Mouse (Mus musculus) layer of hippocampus, postnatal 14 days (tissue): Measurements from ENCODE around the gene Pgpep1. TPM values are rescaled to one million over a fixed set of nuclear protein-coding genes. Genes with fewer than 3 reads are reported as not detected.

Source experiments
- DNase-seq, 2 experiments: peaks; one replicate each; pipeline ENCODE4 v3.0.0; 2021 to 2022; ENCODE audit warnings: low spot score in 2 of 2, mixed read lengths in 1 of 2
- total RNA-seq, 2 experiments: library from RNA; stranded (reverse); gene quantifications; 2 replicates each; pipeline ENCODE4 v1.2.3; 2021

The Pgpep1 gene
- total RNA-seq, 2 experiments from 2014 or later, result 25.9 to 30.8 TPM

DNA sequence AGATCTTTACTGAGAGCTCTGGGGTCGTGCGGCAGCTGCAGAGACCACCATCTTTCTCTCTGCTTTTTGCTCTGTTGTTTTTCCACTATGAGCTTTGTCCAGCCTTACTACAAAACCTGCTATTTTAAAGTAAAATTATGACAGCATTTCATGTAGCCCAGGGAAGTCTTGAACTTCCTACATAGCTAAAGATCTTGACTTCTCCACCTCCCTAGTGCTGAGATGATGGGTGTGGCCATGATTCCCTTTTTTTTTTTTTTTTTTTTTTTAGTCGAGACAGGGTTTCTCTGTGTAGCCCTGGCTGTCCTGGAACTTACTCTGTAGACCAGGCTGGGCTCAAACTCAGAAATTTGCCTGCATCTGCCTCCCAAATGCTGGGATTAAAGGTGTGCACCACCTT is 4.4 kb upstream of the Pgpep1 start:
- DNase-seq, result no peak

DNA sequence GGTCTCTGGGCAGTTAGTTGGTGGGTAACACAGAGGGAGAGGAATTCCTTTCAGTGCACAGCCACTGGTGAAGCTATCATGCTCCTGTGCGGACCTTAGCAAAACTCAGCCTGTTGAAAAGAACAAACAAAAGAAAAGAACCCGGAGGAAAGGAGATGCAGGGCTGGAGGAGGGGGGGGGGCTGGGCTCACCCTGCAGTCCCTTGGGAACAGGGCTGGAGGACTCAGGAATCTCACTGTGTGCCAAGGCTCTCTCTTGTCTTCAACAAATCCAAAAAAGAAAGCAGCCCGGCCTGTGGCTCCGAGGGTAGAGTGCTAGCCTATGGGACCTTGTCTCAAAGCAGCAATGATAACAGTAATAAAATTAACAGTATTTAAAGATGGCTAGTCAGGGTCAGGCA is 3.5 kb upstream of the Pgpep1 start:
- no peak for DNase-seq

GRCm38 (mm10) chr8:70659604-70660272 is 450 bp downstream of the Pgpep1 start:
- DNase-seq, result peak; percentile 61 to 82

- DNase-seq, result no peak
Observed at GRCm38 (mm10) chr8:70658897-70659603, 1.1 kb downstream of the Pgpep1 start.

DNA sequence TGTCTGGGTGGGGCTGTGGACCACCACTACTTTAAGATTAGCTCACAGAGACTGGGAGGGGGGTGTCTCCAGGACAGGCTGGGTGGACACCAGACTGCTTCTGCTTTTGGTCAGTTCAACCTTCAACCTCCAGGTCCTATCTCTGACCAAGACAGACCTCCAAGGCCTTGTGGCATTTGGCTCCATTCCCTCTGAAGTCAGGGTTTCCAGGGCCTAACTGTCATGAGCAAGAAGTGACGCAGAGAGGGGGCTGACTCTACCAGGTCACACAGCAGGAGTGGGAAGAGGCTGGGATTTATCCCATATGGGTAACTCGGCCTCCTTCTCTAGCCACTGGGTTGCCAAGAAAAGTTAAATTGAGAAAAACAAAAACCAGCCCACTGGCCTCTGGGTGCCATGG is 2.4 kb downstream of the Pgpep1 start:
- no peak for DNase-seq

- DNase-seq, result no peak
Observed at GRCm38 (mm10) chr8:70657214-70657613, 3.0 kb downstream of the Pgpep1 start.

GRCm38 (mm10) chr8:70656193-70656790 is 3.9 kb downstream of the Pgpep1 start:
- peak in 1 of 2 experiments; percentile 38 for DNase-seq

DNA sequence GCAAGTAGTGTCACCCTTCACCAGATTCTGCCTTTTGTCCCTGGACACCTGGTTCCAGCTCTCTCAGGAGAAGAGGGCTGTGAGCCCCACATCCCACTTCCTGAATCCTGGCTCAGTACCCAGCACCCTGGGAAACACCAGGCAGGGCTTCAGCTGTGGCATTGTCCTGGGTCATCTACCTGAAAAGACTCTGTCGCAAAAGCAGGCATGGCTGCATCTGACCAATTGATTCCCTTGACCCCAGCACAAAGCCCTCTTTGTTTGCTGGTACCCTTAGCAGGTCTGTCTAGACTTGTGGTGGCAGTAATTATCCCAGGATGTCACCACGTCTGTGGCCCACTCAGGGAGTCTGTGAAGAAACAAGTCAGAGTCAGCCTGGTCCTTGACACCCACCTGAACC is 4.7 kb downstream of the Pgpep1 start:
- DNase-seq, result no peak

DNA sequence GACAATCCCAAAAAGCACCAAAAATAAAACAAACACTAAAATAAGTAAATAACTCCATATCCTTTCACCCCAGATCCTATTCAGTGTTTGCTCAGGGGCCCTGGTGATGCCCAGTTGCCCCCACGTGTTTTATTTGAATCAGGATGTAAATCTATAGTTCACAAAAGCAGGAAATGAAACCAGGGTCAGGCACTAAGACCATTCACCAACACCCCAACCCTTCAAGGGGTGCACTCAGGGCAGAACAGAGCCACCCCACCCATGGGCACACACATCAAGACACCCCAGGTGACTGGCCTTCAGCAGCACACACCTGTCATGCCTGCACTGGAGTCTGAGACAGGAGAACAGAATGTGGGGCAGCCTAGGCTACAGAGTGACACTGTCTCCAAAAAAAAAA is 6.1 kb downstream of the Pgpep1 start:
- no peak for DNase-seq

- DNase-seq, result peak in 1 of 2 experiments; percentile 41
Observed at GRCm38 (mm10) chr8:70653226-70653625, 7.0 kb downstream of the Pgpep1 start.

DNA sequence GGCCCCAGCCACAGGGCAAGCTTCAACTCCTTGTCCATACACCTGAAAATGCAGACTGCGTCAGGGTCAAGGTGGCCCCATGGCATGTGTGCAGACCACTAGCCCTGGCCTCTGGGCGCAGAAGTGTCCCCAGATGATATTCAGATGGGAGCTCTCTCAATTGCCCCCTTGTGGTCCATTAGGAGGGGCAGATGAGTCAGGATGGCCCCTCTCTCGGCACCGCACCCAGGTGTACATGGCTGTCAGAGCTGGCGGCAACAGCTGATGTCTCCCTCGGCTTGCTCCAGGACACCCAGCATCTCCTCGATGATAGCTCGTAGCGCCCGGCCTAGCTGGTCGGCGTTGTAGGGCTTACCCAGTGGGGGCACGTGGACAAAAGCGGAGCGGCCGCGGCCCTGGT is 9.8 kb downstream of the Pgpep1 start:
- no peak for DNase-seq

- DNase-seq, result peak in 1 of 2 experiments; percentile 67
Observed at GRCm38 (mm10) chr8:70649324-70649723, 10.9 kb downstream of the Pgpep1 start.

GRCm38 (mm10) chr8:70648921-70649320 is 11.3 kb downstream of the Pgpep1 start:
- no peak for DNase-seq

DNA sequence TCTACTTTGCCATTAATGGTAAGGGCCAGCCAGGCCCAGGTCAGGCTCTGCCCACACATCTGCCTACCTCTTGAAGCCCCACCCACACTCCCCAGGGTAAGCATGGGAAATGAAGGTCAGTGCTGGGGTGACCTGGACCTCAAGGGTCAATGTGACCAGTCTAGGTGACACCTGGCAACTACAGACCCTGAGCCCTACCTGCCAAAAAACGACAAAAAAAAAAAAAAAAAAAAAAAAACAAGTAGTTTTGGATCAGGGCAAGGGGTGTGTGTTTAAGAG is 12.1 kb downstream of the Pgpep1 start:
- DNase-seq, result no peak

DNA sequence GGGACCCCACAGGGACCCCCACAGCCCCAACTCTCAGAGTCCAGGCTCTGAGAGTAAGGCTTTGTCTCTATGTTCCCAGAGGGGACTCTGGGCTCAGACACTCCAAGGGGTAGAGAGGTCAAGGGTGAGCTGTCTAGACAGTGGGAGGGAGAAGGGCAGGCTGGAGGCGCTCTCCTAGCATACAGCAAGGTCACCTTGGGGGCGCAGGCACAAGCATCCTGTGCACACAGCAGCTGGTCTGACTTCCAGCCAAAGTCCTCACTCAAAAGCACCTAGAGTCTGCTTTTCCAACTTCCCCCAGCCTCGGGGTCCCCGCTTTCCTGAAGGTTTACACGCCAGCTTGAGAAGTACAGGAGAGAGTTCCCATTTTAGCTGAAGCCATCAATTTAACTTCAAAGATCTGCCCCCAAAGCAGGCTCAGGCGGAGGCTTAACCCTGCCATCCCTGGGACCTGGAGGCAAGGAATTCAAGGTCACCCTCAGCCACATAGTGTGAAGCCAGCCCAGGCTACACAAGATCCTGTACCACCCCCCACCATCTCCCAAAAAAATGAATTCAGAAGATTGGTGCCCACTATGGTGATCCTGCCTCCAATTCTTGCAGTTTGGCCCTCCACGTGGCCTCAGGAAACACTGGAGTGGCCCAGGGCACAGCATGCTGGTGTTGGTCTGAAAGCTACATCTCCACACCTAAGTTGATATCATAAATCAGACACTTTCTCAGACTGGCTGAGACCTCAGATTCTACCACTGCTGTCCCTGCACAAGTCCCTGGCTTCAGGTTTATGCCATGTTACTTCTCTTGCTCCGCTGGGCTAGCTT is 12.6 kb downstream of the Pgpep1 start:
- DNase-seq, result no peak

DNA sequence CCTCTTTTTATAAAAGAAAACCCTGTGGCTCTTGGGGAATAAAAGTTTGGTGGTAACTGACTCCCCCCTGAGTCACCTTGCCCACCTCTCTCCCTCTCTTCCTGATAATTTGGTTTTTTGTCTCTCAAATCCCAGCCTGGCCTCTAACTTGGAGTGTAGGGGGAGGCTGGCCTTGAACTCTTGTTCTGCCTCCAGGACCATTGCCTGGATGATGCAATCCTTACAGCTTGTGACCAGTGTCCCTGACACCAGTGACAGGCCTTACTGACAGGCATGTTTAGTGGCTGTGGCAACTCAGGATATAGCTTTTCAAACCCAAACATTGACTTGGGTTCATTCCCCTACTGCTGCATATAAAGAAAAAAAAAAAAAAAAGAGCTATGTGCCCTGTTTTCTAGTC is 13.4 kb downstream of the Pgpep1 start:
- DNase-seq, result no peak

DNA sequence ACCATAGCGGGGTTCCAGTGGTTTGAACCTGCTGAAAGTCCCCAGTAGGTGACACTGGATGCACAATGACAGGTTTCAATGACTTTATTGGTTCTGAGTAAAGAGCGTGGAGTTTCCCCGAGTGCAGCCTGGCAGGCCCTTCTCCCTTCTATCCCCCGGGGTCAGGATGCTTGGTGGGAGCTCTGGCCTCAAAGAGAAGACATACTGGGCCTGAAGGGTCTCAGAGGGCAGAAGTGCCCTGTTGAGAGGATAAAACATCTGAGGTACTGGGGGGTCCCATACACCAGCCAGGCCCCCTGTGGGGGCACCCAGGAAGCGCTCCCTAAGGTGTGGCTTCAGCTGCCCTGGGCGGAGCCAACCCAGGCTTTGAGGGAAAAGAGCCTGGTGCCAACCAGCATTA is 13.8 kb downstream of the Pgpep1 start:
- DNase-seq, result no peak

GRCm38 (mm10) chr8:70645501-70646224 is 14.5 kb downstream of the Pgpep1 start:
- no peak for DNase-seq

DNA sequence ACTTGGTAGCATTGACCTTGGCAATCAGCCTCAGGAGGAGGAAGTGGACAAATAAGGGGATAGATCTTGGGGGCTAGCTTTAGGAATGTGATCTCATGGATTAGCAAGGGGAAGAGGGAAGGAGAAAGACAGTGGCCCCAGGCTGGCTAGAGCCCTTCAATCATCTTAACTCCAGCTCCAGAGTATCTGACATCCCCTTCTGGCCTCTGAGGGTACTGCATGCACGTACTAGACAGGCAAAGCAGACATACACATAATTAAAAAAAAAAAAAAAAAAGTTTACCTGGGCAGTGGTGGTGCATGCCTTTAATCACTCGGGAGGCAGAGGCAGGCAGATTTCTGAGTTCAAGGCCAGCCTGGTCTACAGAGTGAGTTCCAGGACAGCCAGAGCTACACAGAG is 16.1 kb downstream of the Pgpep1 start:
- DNase-seq, result no peak

GRCm38 (mm10) chr8:70643019-70643418 is 17.2 kb downstream of the Pgpep1 start:
- DNase-seq, result no peak

- DNase-seq, result no peak
Observed at GRCm38 (mm10) chr8:70638752-70639151, 21.4 kb downstream of the Pgpep1 start.
